Mouse (Mus musculus): Measurements from ENCODE around the gene Cr1l. TPM values are rescaled to one million over a fixed set of nuclear protein-coding genes. Genes with fewer than 3 reads are reported as not detected.

Gene Cr1l
- polyA plus RNA-seq, 1 experiment: 25.7 TPM

GRCm38 (mm10) chr1:195092220-195092720 is 39.1 kb downstream of the Cr1l start, which contains the start of gene Cd46:
TSS of gene Cd46 (minus strand) at chr1:195092249.
- DNase-seq (ENCODE audit: low read depth): peak; percentile 84
- TF ChIP-seq CTCF (IDR thresholded peaks at IDR 0.05; ENCODE audit: borderline replicate concordance, extremely low read depth, insufficient read depth, insufficient read length) (no peak), POLR2A (IDR thresholded peaks at IDR 0.05; ENCODE audit: borderline replicate concordance, extremely low read depth, insufficient read depth, insufficient read length, poor library complexity, severe bottlenecking) (no peak)

- DNase-seq (ENCODE audit: low read depth): no peak
- no peak for TF ChIP-seq CTCF (IDR thresholded peaks at IDR 0.05; ENCODE audit: borderline replicate concordance, extremely low read depth, insufficient read depth, insufficient read length)
- no peak for TF ChIP-seq POLR2A (IDR thresholded peaks at IDR 0.05; ENCODE audit: borderline replicate concordance, extremely low read depth, insufficient read depth, insufficient read length, poor library complexity, severe bottlenecking)
These were observed 39.6 kb downstream of the Cr1l start for GRCm38 (mm10) chr1:195091699-195092219.

GRCm38 (mm10) chr1:195082142-195082541 is 49.2 kb downstream of the Cr1l start:
- no peak for DNase-seq (ENCODE audit: low read depth)
- TF ChIP-seq POLR2A (IDR thresholded peaks at IDR 0.05; ENCODE audit: borderline replicate concordance, extremely low read depth, insufficient read depth, insufficient read length, poor library complexity, severe bottlenecking) (no peak), CTCF (IDR thresholded peaks at IDR 0.05; ENCODE audit: borderline replicate concordance, extremely low read depth, insufficient read depth, insufficient read length) (no peak)

Other genes with a start within 250 kb of the Cr1l start
- 27.9 and 33.1 TPM in 2 replicates for gene Cd34, start 192.8 kb downstream of the Cr1l start, polyA plus RNA-seq (2012; rRNA removed)
- gene Cd46, start 39.3 kb downstream of the Cr1l start, polyA plus RNA-seq (2012; rRNA removed): 3.6 and 5.1 TPM in 2 replicates
- 0.16 and 0.30 TPM in 2 replicates for gene Cr2, start 45.1 kb upstream of the Cr1l start, polyA plus RNA-seq (2012; rRNA removed)